Mouse (Mus musculus) liver, embryonic 14 days (tissue): Measurements from ENCODE around the gene Matn4. TPM values are rescaled to one million over a fixed set of nuclear protein-coding genes. Genes with fewer than 3 reads are reported as not detected.

Source experiments
- polyA plus RNA-seq: library from polyadenylated mRNA; depleted of rRNA; stranded (reverse); fragments of >200 nt; gene quantifications from 2 replicates; pipeline ENCODE4 v1.2.3, GENCODE M21; 2012; rRNA removed

The Matn4 gene
- 0.06 and 0.24 TPM in 2 replicates for polyA plus RNA-seq

DNA sequence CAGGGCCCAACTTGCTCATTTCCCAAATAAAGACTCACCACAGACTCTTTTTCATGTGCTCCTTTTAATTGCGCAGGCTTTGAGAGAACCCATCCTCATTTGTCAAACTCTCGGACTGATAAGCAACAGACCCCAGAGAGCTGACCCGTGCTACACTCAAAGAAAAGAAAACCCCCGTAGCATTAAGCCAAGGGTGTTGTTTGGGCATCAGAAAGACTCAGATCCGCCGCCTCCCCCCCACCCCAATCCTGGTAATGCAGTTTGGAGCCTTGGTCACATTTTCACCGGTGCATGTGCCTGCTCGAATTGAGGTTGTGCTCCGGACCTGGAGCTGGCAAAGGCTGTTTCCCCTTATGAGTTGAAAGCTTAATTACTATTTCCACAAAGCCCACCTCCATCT, at the start of gene Matn4:
Gene Matn4 (minus strand): TSS at position 101 of the 400 bp plus-strand sequence.

DNA sequence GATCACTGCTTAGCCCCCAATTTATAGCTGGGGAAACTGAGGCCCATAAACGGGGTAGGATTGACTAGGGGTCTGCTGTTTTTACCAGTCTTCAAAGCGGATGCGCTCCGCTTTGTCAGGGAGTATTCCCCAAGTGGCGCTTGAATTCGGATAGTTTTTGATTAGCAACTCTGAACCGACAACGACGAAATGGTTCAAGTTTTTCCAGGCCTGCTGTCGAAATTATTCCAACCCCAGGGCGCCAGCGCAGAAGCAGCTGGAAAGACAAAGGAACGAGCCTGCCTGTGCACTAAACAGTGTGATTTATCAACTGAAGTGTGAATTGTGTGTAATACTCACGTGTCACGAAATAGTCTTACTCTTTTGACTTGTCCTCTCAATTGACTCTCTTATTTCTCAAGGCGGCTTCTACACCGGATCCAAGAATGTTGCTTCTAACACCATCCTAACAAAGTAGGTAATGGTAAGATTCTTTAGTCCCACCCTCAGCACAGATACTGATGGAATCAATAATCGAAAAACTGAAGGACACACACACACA, 38.6 kb upstream of the Matn4 start, which contains the start of gene Sdc4:
Gene Sdc4 (minus strand): TSS at position 428 of the 541 bp plus-strand sequence.

GRCm38 (mm10) chr2:164402906-164403305, 2.1 kb downstream of the Matn4 start, which contains the start of gene Rbpjl:
Gene Rbpjl, plus strand, starts transcription at chr2:164403141.

GRCm38 (mm10) chr2:164389020-164389419, 15.9 kb downstream of the Matn4 start, which contains the start of gene Slpi:
Gene Slpi, minus strand, starts transcription at chr2:164389095.

Other genes with a start within 250 kb of the Matn4 start
- 0.01 TPM in 1 of 2 replicates, not detected in the other for gene Kcns1, start 234.0 kb downstream of the Matn4 start, polyA plus RNA-seq
- not detected in 2 replicates for gene Wfdc5, start 222.4 kb downstream of the Matn4 start, polyA plus RNA-seq
- gene Wfdc12, start 214.6 kb downstream of the Matn4 start, polyA plus RNA-seq, result not detected in 2 replicates
- gene Wfdc15a, start 205.0 kb downstream of the Matn4 start, polyA plus RNA-seq, result not detected in 2 replicates
- gene Wfdc15b, start 183.5 kb downstream of the Matn4 start, polyA plus RNA-seq, result 0.12 TPM in 1 of 2 replicates, not detected in the other
- not detected in 2 replicates for gene Svs2, start 166.7 kb downstream of the Matn4 start, polyA plus RNA-seq
- gene Svs3b, start 148.5 kb downstream of the Matn4 start, polyA plus RNA-seq, result not detected in 2 replicates
- gene Svs4, start 126.7 kb downstream of the Matn4 start, polyA plus RNA-seq, result not detected in 2 replicates
- gene Svs3a, start 115.9 kb downstream of the Matn4 start, polyA plus RNA-seq, result not detected in 2 replicates
- not detected in 2 replicates for gene Svs6, start 88.4 kb downstream of the Matn4 start, polyA plus RNA-seq
- gene Svs5, start 72.4 kb downstream of the Matn4 start, polyA plus RNA-seq, result not detected in 2 replicates
- 8.6 and 9.0 TPM in 2 replicates for gene Slpi, start 16.1 kb downstream of the Matn4 start, polyA plus RNA-seq
- 0.07 TPM in 1 of 2 replicates, not detected in the other for gene Rbpjl, start 2.0 kb downstream of the Matn4 start, polyA plus RNA-seq
- 10.9 and 13.1 TPM in 2 replicates for gene Sdc4, start 38.7 kb upstream of the Matn4 start, polyA plus RNA-seq
- gene Sys1, start 51.8 kb upstream of the Matn4 start, polyA plus RNA-seq, result 13.3 and 16.2 TPM in 2 replicates
- gene Gm20458, start 55.8 kb upstream of the Matn4 start, polyA plus RNA-seq, result 0.15 and 0.50 TPM in 2 replicates
- not detected in 2 replicates for gene Trp53tg5, start 68.6 kb upstream of the Matn4 start, polyA plus RNA-seq
- gene Dbndd2, start 80.9 kb upstream of the Matn4 start, polyA plus RNA-seq, result 5.0 and 5.1 TPM in 2 replicates
- gene Pigt, start 92.4 kb upstream of the Matn4 start, polyA plus RNA-seq, result 16.7 and 21.2 TPM in 2 replicates
- 0.70 and 1.2 TPM in 2 replicates for gene Wfdc2, start 157.3 kb upstream of the Matn4 start, polyA plus RNA-seq
- gene Spint3, start 168.3 kb upstream of the Matn4 start, polyA plus RNA-seq, result not detected in 2 replicates
- 0.07 TPM in 1 of 2 replicates, not detected in the other for gene Wfdc6a, start 180.3 kb upstream of the Matn4 start, polyA plus RNA-seq
- not detected in 2 replicates for gene Eppin, start 188.4 kb upstream of the Matn4 start, polyA plus RNA-seq
- not detected in 2 replicates for gene Wfdc6b, start 208.4 kb upstream of the Matn4 start, polyA plus RNA-seq
- not detected in 2 replicates for gene Wfdc8, start 208.5 kb upstream of the Matn4 start, polyA plus RNA-seq
- not detected in 2 replicates for gene Wfdc16, start 233.6 kb upstream of the Matn4 start, polyA plus RNA-seq